Mouse (Mus musculus) right cerebral cortex, postnatal 14 days (tissue): ENCODE results near the gene Tmem97.
"Not testable (repeated sequence)": the region's sequence is repeated elsewhere in the genome, so short reads cannot be mapped to it uniquely, and the experiment has no call there.

Source experiments
- DNase-seq: peaks from one replicate; pipeline ENCODE4 v3.0.0; 2022

Gene Tmem97

DNA sequence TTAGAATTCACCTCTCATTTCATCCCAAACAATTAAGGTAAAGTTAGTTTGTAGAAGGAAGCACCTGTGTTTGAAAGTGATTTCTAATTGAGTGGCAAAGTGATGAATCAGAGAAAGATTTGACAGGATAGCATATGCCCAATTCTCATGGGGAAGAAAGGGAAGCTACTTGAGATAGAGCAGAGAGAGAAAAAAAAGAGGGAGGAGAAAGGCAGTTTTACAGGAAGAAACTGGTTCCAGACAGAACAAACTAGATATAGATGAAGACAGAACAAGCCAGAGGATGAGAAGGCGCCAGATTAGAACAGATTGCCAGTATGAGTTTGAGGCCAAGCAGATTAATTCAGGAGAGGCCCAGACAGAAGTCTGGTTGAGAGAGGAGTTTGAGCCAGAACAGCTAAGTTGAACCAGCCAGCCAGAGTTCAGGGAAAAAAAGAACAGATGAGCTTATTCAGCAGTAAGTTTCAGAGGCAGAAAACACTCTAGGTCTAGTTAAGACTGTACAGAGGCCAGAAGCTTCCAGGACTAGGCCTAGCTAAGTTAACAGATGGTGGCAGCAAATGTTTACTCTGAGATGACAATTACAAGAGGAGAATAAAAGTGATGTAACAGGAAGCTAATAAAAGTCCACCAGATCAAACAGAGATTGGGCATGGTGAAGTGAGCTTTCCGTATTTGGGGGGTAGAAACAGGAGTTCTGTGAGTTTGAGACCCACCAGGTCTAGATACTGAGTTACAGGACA lies 2.7 kb downstream of the Tmem97 start:
- DNase-seq, result no peak

GRCm38 (mm10) chr11:78545181-78545580 lies 5.4 kb downstream of the Tmem97 start:
- DNase-seq, result no peak

DNA sequence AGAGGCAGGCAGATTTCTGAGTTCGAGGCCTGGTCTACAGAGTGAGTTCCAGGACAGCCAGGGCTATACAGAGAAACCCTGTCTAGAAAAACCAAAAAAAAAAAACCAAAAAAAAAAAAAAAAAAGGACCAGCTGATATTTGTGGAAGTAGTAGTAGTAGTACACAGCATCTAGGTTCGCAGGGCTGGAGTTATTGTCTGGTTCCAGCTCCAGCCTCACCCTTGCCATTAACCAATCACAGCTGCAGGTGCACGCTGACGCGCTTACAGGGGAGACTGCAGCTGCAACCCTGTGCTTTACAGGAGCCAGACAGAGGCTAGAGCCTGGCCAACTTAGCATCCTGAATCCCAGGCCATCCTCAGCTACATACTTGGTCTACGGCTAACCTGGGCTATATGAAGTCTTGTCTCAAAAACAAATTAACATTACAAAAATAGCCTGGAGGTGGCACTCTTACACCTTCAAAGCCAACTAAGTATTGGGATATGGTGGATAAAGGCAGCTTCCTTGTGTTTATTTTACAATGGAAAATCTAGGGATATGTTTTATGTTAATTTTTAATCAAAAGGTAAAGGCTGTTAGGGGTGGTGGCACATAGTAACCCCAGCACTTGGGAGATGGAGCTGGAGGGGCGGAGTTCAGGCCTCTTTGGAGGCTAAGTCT lies 6.0 kb downstream of the Tmem97 start:
- no peak for DNase-seq

DNA sequence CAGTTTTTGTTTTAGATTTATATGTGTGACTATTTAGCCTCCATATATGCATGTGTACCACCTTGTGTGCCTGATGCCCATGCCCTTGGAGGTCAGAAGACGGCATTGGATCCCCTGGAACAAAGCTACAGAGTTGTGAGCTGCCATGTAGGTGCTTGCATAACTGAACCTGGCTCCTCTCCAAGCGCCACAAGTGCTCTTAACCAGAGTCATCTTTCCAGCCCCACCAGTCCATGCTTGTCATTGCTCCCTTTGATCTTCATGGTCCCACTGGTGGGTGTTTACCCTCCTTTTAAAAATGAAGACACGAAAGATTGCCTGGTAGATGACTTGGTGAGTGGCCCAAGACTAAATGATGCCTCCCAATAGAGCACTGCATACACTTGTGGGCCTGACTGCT lies 10.2 kb downstream of the Tmem97 start:
- DNase-seq, result no peak

DNA sequence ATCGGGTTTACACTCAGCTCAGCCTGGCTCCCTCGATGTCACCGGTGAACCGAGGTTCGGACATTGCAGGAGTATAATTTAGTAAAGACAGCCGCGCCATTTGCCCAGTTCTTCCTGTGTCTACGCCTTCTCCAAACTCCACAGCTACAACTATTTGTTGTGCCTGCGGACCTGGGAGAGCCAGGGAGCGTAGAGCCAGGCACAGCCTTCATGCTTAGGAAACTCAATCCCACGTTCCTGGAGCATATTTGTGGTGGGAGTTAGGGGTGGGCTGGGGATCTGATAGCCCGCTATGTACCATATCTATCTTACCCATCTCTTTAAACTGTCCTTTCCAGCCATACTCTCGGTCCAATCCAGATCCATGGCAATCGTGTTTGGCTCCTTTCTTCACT lies 13.9 kb downstream of the Tmem97 start:
- DNase-seq, result no peak

- DNase-seq, result peak; percentile 96
These were observed 14.4 kb downstream of the Tmem97 start, which contains the start of the genes Tnfaip1 and Ift20 for GRCm38 (mm10) chr11:78536080-78536689. TSS of gene Tnfaip1 (minus strand) at chr11:78536332. TSS of gene Ift20 (plus strand) at chr11:78536361.

DNA sequence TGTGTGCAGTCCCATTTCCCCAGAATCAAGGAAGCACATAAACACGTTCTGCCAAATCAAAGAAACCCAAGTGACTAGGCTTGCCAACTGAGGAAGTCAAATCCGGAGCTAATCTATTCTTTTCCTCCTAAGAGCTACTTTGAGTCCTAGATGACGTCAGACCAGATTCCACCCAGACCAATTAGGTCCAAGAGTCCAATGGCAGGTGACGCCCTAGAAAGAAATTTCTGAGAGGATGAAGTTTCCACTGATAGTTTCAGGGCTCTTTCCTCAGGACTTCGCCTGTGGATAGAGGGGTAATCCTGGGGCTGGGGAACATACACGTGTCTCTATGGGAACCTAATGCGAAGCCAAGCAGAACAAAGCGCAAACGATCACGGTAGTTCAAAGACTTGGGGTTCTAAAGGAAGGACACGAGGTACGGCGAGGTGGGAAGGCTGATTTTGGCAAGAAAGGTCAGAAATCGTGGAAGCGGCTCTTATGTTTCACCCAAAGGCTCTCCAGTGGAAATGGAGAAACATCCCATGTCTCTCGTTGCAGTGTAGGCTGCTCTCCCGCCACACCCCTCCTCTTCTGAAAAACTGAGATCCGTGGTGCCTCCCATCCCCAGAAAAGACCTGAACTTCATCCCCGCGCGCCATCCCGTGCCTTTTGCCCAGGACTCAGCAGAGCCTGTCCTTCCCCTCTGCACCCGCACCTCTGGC lies 15.0 kb downstream of the Tmem97 start:
- no peak for DNase-seq

- DNase-seq, result no peak
These were observed 16.1 kb downstream of the Tmem97 start for GRCm38 (mm10) chr11:78534516-78534915.

- not testable (repeated sequence) for DNase-seq
These were observed 19.1 kb downstream of the Tmem97 start for GRCm38 (mm10) chr11:78531515-78531914.

GRCm38 (mm10) chr11:78531046-78531445 lies 19.5 kb downstream of the Tmem97 start:
- DNase-seq, result no peak

DNA sequence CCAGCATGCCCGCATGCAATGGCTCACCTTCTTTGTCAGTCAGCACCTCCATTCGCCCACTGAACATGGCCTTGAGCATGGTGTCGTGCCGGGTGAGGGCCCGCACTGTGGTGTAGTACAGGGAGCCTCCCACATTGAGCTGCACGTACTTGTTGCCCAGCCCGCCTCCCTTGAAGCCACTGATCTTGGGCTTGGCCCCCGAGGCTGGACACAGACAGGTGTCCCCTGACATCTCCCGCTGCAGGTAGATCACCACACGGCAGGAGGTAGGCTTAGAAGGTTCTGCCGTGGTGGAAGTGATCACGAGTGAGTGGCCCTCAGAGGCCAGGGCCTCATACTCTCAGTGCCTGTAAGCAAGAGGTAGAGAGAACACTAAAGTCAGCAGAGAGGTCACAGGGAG lies 20.6 kb downstream of the Tmem97 start:
- DNase-seq, result no peak

- no peak for DNase-seq
These were observed 21.9 kb downstream of the Tmem97 start for GRCm38 (mm10) chr11:78528714-78529113.

DNA sequence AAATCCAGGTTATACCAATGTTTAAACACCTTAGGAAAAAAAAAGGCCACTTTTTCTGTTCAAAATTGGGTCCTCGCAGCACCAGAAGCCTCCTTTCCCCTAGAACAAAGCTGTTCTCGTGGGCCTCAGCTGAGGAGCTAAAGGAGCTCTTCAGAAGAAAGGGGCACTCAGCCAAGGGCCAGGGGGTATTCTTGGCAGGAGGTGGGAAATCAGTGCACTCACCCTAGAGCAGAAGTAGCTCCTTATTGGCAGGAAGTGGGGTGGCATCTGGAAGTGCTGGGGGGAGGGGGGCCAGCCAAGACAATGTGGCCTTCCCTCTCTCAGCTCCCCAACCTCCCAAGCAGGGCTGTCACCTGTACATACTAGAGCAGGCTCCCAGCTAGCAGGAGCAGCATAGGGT lies 25.7 kb downstream of the Tmem97 start:
- no peak for DNase-seq

GRCm38 (mm10) chr11:78523241-78523955 lies 27.2 kb downstream of the Tmem97 start:
- no peak for DNase-seq

DNA sequence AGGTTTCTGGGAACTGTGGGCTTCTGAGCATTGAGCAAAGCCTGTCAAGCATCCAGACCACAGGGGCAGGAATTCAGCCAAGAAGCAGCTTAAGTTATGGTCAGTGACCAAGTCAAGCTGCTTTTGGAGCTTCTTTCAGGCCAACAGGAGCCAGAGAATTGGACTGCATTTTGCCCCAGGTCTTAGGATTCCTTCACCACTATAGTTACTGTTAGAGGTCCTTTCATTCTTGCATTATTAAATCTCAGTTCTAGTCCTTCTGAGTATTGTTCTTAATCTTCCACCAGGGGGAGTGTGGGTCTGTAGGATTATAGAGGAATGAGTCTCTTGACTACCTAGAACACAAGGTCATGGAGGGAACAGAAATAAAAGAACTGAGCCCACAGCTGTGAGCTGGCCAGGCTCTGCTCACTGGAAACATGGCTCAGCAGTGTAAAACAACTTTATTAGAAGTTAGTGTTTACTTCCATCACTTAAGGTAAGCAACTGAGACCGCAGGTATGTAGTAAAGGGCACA lies 28.0 kb downstream of the Tmem97 start:
- DNase-seq, result no peak

GRCm38 (mm10) chr11:78521880-78522279 lies 28.7 kb downstream of the Tmem97 start:
- no peak for DNase-seq

DNA sequence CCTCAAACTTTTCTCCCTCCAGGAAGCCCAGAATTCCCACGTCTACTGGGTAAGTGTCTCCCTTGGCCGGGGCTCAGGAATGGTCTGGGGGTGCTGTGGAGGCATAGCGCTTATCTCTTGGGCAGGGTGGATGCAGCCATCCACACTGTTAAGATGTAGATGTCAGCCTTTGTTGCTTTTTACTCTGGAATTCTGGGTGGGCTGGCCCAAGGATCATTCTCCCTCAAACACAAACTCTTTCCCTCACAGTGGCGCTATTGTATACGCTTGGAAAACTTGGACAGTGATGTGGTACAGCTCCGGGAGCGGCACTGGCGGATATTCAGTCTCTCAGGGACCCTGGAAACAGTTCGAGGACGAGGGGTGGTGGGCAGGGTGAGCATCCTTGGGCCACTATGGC lies 31.6 kb downstream of the Tmem97 start:
- no peak for DNase-seq

DNA sequence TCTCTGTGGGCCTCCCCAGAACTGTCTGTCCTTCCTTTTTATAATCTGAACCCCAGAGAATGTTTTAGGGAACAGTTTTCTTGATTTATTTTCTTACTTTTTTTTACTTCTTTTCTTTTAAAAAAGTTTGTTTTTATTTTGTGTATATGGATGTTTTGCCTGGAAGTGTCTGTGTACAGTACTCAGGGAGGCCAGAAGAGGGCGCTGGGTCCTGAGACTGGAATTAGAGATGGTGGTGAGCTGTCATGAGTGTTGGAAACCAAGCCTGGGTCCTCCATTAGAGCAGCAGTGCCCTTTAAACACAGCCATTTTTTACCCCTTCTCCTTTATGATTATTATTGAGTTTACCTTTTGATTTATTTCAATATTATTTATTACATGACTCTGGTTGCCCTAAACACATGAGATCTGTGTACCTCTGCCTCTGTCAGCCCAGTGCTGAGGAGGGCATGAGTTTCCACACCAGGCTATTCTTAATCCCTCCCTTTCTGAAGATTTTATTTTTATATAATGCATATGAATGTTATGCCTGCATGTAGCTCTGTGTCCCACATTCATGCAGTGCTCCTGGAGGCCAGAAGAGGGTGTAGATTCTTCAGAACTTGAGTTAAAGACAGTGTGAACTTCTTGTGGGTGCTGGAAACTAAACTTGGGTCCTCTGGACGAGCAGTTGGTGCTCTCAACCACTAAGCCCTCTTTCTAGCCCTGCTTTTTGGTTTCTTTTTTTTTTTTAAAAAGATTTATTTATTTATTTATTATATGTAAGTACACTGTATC lies 34.8 kb downstream of the Tmem97 start:
- no peak for DNase-seq

DNA sequence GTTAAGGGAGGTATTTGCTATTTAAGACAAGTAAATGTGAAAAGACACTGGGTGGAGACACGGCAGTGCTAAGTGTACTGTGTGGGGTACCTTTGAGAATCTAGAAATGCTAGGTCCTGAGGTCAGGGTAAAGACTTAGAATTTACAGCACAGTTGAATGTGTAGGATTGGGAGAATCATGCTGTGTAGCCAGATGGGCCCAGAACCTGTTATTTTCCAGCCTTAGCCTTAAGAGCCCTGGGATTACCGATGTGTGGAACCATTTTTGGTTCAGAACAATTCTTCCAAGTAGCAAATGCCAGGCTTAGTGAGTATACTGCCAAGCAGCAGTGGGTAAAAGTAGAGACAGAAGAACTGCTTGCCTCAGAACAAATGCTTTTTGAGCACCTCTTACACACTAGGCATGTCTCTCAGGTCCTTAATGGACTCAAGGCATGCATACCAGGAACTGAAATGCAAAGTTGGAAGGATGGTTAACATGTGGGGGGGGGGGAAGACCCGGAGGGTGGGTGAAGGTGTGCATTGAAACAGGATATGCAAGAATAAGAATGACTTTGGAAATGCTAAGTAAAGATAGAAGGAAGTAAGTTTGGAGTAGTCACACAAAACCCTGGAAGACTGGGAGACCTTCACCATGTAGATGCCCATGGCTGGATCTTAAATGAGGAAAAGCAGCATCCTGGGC lies 37.3 kb downstream of the Tmem97 start:
- DNase-seq, result no peak

DNA sequence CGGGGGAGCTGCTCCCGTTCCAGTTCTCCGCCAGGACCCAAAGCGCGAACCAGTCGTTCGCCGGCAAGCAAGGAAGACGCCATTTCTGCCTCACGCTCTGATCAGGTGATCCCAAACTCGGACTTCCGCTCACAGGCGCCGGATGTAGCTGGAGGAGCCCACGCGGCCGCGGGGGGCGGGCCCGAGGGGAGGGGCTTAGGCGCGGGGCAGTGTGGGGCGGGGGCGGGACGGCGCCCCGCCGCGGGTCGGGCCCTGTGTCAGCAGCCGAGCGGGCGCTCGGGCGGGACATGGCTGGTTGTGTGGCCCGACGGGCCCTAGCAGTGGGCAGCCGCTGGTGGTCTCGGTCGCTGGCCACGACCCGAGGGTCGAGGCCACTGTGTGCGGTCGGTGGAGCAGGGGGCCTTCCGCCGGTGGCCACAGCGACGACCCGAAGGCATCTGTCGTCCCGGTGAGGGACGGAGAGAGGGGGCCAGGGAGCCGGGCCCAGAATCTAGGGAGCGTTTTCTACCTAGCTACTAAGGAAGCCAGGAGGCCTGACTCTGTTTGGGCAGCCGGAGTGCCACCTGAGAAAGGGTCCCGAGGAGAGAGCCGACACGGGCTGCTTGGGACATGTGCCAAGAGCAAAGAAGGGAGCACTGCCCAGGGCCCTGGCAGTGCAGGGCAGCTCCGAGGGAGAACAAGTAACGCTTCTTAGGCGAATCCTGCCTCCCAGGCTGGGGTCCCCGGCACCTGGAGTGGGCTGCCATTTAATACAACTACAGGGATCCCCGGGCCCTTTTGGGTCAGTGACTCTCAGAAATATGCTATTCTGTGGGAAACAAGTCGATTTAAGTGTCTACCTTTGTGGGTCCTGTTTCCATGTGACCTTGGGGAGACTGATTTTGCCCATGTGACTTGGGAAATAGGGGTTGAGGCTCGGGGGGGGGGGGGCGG lies 38.3 kb downstream of the Tmem97 start, which contains the start of the genes Tmem199 and Poldip2:
Tmem199 (minus strand) TSS at position 148 of the 933 bp plus-strand sequence.
Poldip2 (plus strand) TSS at position 169 of the 933 bp plus-strand sequence.
- DNase-seq, result peak; percentile 90
